Mouse (Mus musculus) Muller cell, postnatal 12 days (primary cell): ENCODE measurements around the gene Mettl23.
"Not testable (repeated sequence)": the region's sequence is repeated elsewhere in the genome, so short reads cannot be mapped to it uniquely, and the experiment has no call there.

Experiments used
- DNase-seq: peaks from one replicate; pipeline ENCODE4 v3.0.0-alpha.2; 2015; ENCODE audit errors: inconsistent ontology term

The Mettl23 gene

GRCm38 (mm10) chr11:116818722-116819121 is 24.4 kb upstream of the Mettl23 start:
- DNase-seq: no peak

- DNase-seq: peak; percentile 75
Observed at GRCm38 (mm10) chr11:116819932-116820593, 23.0 kb upstream of the Mettl23 start.

GRCm38 (mm10) chr11:116821057-116821940 is 21.8 kb upstream of the Mettl23 start:
- peak; percentile 95 for DNase-seq

GRCm38 (mm10) chr11:116822215-116822614 is 20.9 kb upstream of the Mettl23 start:
- peak; percentile 55 for DNase-seq

GRCm38 (mm10) chr11:116822626-116823025 is 20.5 kb upstream of the Mettl23 start:
- DNase-seq: no peak

- DNase-seq: no peak
Observed at GRCm38 (mm10) chr11:116823255-116823654, 19.8 kb upstream of the Mettl23 start.

GRCm38 (mm10) chr11:116823885-116824284 is 19.2 kb upstream of the Mettl23 start:
- not testable (repeated sequence) for DNase-seq

- peak; percentile 87 for DNase-seq
Observed at GRCm38 (mm10) chr11:116825230-116825629, 17.8 kb upstream of the Mettl23 start.

- DNase-seq: peak; percentile 78
Observed at GRCm38 (mm10) chr11:116826550-116827504, 16.3 kb upstream of the Mettl23 start.

GRCm38 (mm10) chr11:116827534-116828165 is 15.4 kb upstream of the Mettl23 start, which contains the start of gene Mxra7:
Gene Mxra7, minus strand, starts transcription at chr11:116828046.
- peak; percentile 89 for DNase-seq

- DNase-seq: no peak
Observed at GRCm38 (mm10) chr11:116832172-116832685, 10.8 kb upstream of the Mettl23 start.

GRCm38 (mm10) chr11:116834954-116835353 is 8.1 kb upstream of the Mettl23 start:
- DNase-seq: no peak

GRCm38 (mm10) chr11:116836283-116836682 is 6.8 kb upstream of the Mettl23 start:
- no peak for DNase-seq

GRCm38 (mm10) chr11:116837441-116837840 is 5.6 kb upstream of the Mettl23 start:
- no peak for DNase-seq

GRCm38 (mm10) chr11:116838936-116839335 is 4.1 kb upstream of the Mettl23 start:
- no peak for DNase-seq

GRCm38 (mm10) chr11:116839601-116840000 is 3.5 kb upstream of the Mettl23 start:
- no peak for DNase-seq

GRCm38 (mm10) chr11:116840748-116841147 is 2.3 kb upstream of the Mettl23 start:
- no peak for DNase-seq

- DNase-seq: peak; percentile 80
Observed at GRCm38 (mm10) chr11:116842531-116843260, 382 bp upstream of the Mettl23 start.

- DNase-seq: no peak
Observed at GRCm38 (mm10) chr11:116846593-116847181, 3.6 kb downstream of the Mettl23 start.
